Mouse (Mus musculus): ENCODE data around the gene Pcp4l1.

DNA sequence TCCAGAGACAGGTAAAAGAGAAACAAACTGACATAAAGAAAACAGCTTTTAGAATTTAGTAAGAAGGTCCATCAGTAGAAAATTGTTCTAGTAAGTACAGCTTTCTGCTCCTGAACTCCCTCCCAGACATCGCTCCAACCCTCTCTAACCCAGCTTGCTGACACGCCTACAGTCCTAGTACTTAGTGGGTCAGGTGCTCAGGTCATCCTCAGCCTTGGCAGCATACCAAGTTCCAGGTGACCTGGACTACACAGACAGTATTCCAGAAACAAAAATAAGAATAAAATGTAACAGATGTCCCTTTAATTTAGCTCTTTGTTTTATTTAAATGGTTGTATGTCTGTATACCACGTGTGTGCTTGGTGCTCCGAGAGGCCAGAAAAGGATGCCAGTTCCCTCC, 44.1 kb downstream of the Pcp4l1 start:
- TF ChIP-seq POLR2A (IDR thresholded peaks at IDR 0.05; ENCODE audit: low read depth, low read length), result no peak
- TF ChIP-seq CTCF (IDR thresholded peaks at IDR 0.05; ENCODE audit: borderline replicate concordance, insufficient read depth, low read length), result no peak
